Mouse (Mus musculus) 3134 (cell line): ENCODE measurements at regions not wholly inside any gene's neighbourhood (a gene's known extent, or its start where the extent isn't known, plus 50 kb on each side); places are given as distances from the start of the nearest gene placed in this dataset.

Source experiments
- DNase-seq: peaks from one replicate; pipeline ENCODE4 v3.0.0-alpha.2; 2011; ENCODE audit warnings: low spot score; ENCODE audit not compliant: insufficient read length; ENCODE audit errors: extremely low read depth

GRCm38 (mm10) chr7:135767493-135767892, 51.3 kb upstream of the Mki67 start:
- DNase-seq: no peak

GRCm38 (mm10) chr7:135768064-135768463, 51.9 kb upstream of the Mki67 start:
- no peak for DNase-seq

- DNase-seq: peak; percentile 13
Observed at GRCm38 (mm10) chr7:135768592-135768991, 52.4 kb upstream of the Mki67 start.

DNA sequence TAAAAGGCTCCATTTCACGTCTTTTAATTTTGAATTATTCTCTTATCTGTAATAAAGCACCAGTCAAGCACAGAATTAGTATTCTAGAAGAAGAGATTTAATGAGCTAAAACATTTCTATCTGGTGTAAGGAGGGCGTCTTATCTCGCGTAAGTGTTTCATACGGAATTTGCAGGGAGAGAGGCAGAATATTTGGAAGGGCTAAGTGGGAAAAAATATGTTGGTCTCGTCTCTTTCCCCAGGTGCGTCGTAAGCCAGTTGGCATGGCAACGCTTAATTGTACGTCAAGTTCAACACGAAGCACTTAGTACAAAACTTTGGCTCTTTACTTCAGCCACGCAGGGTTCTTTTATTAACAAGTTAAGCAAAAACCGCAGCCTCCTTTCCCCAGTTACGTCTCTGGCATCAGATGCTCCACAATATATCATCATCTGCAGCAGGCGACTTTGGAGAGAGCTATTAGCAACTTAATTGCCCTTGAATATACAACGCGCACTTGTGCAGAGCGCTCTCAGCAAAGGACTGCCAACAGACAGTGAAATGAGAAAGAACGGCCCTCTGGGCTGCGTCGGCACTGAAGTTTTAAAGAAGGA, 53.0 kb upstream of the Mki67 start:
- DNase-seq: no peak

DNA sequence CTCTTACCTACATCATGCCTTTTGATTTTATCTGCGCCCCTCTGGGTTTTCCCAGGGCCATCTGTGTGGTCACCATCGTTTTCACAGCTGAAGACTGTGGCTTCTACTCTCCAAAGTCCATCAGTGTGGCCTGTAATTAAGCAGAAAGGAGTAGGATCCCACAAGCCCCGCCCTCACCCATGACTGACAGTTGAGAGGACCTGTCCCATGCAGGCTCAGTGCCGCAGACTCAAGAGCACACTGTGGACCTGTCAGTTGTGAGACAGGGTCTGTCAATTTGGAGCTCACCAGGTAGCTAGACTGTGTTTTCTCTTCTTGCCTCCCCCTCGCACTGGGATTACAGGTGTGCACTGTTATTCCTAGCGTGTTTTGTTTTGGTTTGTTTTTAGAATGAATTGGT, 53.9 kb upstream of the Mki67 start:
- no peak for DNase-seq

GRCm38 (mm10) chr7:135775832-135776433, 59.8 kb upstream of the Mki67 start:
- DNase-seq: no peak

DNA sequence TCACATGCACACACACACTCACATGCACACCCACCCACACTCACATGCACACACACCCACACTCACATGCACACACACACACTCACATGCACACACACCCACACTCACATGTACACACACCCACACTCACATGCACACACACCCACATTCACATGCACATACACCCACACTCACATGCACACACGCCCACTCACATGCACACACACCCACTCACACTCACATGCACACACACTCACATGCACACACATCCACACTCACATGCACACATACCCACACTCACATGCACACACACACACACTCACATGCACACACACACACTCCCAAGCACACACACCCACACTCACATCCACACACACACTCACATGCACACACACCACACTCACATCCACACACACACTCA, 74.0 kb upstream of the Mki67 start:
- no peak for DNase-seq

- peak; percentile 10 for DNase-seq
Observed at GRCm38 (mm10) chr7:135790978-135791377, 74.8 kb upstream of the Mki67 start.

GRCm38 (mm10) chr7:135791953-135792690, 76.0 kb upstream of the Mki67 start:
- no peak for DNase-seq

GRCm38 (mm10) chr7:135792918-135793317, 76.8 kb upstream of the Mki67 start:
- no peak for DNase-seq

GRCm38 (mm10) chr7:135794238-135794637, 78.1 kb upstream of the Mki67 start:
- no peak for DNase-seq

DNA sequence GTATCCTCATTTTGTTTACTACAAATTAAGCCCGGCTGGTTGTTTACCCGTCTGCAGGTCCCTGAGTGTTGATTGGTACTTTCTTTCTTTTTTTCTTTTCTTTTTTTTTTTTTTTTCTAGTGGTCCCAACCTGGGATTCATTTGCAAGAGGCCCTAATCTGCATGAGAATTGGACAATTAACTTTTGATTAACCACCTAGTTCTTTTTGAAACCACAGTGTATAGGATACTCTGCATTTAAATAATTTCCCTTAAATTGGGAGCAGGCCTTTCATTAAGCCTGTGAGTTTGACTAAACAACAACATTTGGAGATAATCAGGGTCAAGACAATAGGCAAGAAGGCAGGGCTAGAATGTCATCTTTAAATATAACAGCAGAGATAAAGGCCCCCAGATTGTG, 78.5 kb upstream of the Mki67 start:
- no peak for DNase-seq

DNA sequence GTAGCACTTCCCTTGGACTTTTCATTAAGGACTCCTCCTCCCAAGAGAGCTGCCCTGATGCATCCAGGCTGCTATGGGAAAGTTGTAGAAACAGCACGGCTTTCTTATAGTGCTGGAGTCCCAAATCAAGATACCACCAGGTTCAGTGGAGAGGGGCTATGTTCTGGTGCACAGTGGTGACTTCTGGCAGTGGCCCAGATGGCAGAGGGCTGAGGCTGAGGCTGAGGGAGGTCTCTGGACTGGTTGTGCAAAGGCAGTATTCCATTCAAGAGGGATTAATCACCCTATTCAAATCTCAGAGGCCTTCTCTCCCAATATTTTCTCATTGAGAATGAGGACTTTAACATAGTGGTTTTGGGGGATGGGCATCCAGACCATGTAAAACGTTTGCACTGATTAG, 82.3 kb upstream of the Mki67 start:
- no peak for DNase-seq

GRCm38 (mm10) chr7:135802598-135803121, 86.5 kb upstream of the Mki67 start:
- no peak for DNase-seq

DNA sequence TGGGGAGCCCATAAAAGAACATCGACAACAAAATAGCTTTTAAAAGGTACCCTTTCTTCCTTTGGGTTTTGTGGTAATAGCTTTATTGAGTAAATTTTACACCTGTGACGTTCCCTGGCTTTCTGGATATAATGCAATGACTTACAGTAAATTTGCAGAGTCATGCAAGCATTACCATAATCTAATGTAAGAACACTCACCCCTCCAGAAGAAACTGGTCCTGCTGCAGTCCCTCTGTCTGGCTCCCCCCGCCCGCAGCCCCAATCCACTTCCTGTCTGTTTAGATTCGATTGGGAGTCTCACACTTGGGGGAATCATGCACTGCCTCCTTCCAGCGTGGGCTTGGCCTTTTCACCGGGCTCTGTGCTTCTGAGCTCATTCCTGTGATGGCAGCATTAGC, 88.6 kb upstream of the Mki67 start:
- DNase-seq: no peak

DNA sequence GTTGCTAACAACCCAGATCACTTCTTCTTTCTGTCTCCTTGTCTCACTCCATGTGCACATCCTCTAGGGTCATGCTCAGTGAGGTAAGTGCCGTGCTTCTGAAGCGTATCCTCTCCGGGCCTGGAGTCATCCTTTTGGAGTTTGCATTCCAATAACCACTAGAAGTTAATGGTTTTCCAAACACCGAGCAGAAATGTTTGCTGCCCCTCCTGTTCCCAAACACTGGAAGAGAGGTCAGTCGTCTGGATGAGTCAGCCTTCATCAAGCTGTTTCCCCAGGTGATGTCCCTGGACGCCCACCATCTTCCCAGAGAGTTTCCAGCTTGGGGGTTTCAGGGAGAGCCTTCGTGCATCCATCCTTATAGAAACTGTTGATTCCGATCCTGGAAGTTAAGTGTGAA, 90.0 kb upstream of the Mki67 start:
- DNase-seq: no peak

DNA sequence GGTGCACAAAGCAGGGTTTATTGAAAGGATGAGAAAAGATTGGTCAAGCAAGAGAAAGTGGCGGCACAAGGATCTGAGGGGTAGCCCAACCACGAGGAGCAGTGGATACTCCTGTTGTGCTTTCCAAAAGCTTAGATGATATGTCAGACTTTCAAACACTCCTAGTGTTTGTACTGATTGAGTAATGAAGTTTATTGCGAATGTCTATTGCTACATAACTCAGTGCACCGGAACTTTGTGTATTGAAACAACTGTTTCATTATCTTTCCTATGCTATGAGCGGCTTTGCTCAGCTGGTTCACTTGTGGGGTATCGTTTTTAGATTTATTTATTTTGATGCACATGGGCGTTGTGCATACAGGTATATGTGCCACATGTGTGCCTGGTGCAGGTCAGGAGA, 90.5 kb upstream of the Mki67 start:
- no peak for DNase-seq

DNA sequence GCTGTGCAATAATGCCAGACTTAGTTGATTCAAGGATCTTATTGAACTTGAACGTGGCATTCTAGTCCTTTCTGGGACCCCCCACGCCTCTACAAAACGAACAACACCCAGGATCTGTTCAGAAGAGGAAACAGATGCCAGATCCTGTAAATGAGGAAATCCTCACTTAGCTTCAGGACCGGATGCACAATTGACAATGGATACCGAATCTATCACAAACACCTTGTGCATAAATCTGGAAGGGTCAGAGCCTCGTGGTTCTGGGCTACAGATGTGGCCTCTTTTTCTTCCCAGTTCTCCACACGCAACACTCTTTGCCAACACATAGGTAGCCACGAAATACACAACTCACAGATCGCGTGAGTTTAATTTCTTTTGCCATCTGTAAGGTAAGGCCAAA, 93.0 kb upstream of the Mki67 start:
- no peak for DNase-seq

GRCm38 (mm10) chr7:135809751-135810379, 93.7 kb upstream of the Mki67 start:
- no peak for DNase-seq

DNA sequence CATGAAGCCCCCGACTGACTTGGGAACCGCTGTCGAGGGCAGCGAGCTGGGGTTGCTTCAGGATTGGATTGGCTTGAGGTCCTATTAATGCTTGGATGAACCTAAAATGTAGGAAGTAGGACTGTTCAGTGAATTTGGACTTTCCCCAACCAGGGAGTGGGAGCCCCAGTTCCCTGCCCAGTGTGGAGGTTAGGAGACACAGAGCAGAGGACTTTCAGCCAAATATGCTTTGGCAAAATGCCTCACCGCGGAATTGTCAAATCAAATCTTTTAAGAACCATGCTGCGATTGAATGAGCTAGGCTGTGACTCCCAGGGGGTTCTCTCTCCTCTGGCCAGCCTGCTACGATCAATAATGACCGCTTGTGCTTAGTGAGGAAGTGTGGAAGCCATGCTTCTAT, 94.8 kb upstream of the Mki67 start:
- no peak for DNase-seq

DNA sequence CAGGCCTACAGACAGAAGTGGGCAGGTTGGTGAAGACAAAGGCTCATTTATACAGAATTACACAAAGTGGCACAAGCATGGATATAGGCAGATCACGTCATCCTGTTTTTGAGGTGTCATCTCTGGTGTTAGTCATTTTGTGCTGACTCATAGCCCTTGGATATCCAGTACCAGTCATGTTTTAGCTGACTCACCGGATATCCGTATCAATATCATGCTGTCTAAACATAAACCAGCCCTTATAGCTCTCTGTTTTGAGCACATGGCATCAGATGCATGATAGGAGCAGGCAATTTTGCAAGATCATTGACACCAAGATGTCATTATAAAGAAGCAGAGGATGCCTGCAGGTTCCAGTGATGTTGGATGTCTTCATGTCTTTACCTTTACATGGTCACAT, 97.5 kb upstream of the Mki67 start:
- DNase-seq: no peak

- no peak for DNase-seq
Observed at GRCm38 (mm10) chr7:135816191-135816590, 100.0 kb upstream of the Mki67 start.
